Mouse (Mus musculus) erythroblast, adult 5-6 weeks (primary cell): Measurements from ENCODE around the gene Stoml2. TPM values are rescaled to one million over a fixed set of nuclear protein-coding genes. Genes with fewer than 3 reads are reported as not detected.
"Not testable (repeated sequence)": the region's sequence is repeated elsewhere in the genome, so short reads cannot be mapped to it uniquely, and the experiment has no call there.

ENCODE experiments used
- ATAC-seq: replicated peaks from 2 replicates; pipeline ENCODE4 v1.8.0; 2016; ENCODE audit warnings: moderate number of reproducible peaks, mild to moderate bottlenecking, moderate TSS enrichment, inconsistent platforms; ENCODE audit not compliant: poor library complexity, low FRiP score, severe bottlenecking
- total RNA-seq, 2 experiments: library from RNA; stranded (forward) in 1 of 2; stranded (reverse) in 1 of 2; fragments of 150-400 nt in 1 of 2; fragments of 200-764, 138-1000 nt in 1 of 2; gene quantifications; 2 replicates each; pipeline versions ENCODE4 v1.2.3 to v1.2.4; 2015 to 2017; ENCODE audit warnings: low replicate concordance in 2 of 2

Gene Stoml2
- total RNA-seq, 2 experiments from 2014 or later: 38.6 to 59.0 TPM

DNA sequence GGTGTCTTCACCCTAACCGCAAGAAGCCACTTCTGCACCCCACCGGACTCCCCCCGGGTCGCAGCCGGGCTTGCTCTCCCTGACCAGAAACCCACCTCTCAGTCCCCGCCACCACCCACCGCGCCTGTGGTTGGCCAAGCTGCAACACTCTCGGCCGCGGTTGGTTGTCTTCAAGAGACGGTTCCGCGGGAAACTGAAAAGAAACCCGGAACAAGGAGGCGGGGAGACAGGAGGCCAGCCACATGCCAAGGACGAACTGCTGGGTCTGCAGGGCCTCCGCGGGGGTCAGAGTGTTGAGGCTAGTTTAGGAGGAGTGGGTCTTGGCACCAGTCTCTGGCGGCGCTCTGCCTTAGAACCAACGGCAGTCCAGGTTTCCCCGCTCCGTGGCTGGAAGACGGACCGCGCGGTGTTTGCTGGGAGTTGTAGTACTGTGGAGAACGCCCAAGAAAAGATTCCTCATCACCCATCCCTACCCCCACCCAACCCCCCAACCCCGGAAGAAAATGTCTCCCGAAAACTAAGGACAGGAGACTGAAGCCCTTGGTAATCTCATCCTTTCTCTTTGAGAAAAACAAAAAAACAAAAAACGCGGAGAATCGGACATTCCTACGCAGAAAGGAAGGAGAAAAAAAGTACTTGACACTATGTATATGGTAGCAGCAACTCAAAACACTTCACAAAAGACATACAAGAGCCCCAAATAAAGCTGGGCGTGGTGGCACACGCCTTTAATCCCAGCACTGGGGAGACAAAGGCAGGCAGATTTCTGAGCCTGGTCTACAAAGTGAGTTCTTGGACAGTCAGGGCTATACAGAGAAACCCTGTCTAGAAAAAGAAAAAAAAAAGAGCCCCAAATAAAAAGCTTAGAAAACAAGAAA, 21.1 kb downstream of the Stoml2 start, which contains the start of gene Fancg:
Gene Fancg (minus strand): TSS at position 346 of the 878 bp plus-strand sequence.
- peak; percentile 89 for ATAC-seq

DNA sequence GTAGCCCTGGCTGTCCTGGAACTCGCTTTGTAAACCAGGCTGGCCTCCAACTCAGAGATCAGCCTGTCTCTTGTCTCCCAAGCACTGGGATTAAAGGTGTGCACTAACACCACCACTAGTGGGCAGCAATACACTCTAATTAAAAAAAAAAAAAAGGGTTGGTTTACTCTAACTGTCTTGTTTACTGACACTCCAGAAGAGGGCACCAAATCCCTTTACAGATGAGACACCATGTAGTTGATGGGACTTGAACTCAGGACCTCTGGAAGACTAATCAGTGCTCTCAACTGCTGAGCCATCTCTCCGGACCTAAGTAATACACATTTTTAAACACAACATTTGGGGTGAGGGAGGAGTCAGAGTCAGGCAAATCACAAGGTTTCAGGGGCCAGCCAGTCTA, 25.7 kb downstream of the Stoml2 start:
- peak; percentile 66 for ATAC-seq

DNA sequence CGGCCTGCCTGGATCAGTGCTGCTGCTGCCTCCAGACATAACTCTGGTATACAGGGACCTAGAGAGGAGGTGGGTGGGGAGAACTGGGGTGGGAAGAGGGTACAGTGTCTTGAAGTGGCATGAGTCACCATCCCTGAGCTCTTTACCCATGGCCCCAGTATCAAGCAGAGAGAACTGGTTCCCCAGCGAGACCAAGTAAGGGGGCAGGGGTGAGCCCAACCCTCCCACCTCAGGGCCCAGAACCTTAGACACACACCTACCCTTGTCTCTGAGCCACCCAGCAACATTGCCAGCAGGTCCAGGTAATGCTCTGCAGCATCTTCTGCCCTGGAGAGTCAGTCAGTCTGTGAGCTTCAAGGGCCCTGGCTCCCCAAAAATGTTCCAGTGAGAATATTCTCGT, 26.6 kb downstream of the Stoml2 start:
- ATAC-seq: no peak

DNA sequence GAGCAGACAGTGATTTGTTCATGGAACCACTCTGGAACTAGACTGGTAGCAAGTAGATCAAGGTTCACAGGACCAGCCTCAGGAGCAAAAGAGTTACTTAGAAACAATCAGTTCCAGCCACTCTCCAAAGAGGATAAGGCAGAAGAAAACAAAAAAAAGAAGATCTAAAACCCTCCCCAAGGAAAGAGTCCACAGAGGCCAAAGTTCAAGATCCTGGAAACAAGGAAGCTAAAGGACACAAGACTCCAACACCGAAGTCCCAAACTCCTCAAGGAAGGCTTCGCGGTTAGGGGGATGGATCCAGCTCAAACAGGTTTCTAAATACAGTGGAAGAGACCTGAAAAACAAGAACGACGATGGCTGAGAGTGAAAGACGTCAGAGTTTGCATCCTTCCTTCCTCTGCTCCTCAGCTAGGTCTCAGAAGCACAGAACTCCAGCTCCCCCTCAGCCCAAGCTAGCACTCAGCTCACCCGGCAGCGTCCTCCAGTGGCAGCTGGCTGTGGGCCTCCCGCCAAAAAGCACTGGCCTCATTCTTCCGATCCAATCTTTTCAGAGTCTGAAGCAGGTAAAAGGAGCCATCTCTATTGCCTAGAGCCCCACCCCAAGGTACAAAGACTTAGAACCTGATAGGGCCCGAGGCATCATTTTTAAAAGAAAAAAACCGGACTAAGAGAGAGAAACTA, 28.6 kb downstream of the Stoml2 start:
- no peak for ATAC-seq

GRCm38 (mm10) chr4:43001272-43001671, 30.2 kb downstream of the Stoml2 start:
- ATAC-seq: no peak

DNA sequence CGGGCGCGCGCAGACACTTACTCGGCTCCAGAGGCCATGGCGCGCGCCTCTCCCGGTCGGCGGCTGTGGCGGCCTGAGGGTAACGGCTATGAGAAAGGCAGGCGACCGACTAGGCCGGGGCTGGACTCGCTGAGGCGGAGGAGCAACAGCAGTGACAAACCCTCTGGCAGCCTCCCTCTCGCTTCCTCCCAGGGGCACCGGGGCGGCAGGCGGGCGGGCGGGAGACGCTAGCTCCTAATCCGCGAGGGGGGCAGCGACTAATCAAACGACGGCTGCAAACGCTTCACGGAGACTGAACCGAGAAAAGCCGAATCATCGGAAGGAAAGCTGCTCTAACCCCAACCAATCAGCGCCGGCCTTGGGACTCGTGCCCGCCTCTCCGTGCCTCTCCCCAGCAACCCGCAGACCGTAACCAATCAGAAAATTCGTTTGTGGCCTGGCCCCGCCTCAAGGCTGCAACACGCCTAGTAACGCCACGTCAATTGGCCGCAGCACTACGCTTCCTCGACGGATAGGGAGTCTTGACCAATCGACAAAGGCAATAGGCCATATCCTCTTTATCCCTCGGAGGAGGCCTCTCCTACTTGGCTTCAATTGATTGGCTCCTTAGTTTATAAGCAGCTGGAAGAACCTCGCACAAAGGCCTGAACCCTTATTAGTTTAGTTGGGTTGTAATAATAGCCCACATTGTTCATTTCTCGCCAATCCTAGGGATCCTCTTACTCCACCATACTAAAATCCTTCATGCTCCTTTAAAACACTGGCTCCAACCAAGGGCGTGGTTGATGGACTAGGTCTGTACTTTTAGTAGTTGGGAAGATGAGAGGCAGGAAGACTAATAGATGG, 31.1 kb downstream of the Stoml2 start, which contains the start of gene Vcp:
Gene Vcp (minus strand): TSS at position 367 of the 846 bp plus-strand sequence.
- ATAC-seq: peak; percentile 92

GRCm38 (mm10) chr4:42999451-43000140, 31.9 kb downstream of the Stoml2 start:
- peak; percentile 63 for ATAC-seq

DNA sequence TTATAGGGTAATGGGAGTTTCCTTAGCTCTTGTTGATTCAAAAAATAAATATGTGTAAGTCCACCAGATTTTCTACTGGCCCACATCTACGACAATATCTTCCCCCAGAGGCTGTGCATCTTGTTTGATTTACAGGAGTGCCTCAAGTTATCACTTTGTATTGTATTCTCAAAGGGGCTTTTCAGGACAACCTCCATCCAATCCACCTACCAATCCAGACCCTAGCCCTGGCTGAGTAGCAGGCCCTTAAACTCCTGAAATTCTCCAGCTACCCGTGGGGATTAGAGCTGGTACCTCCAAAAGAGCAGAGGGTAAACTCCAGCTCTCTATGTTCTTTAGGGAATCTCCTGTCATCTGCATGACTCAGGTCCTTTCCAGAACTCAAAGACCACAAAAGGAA, 33.5 kb downstream of the Stoml2 start:
- no peak for ATAC-seq

GRCm38 (mm10) chr4:42988296-42988695, 43.2 kb downstream of the Stoml2 start:
- ATAC-seq: 0 out of 2 replicates have a peak, but pooled peaks have one; percentile 53

DNA sequence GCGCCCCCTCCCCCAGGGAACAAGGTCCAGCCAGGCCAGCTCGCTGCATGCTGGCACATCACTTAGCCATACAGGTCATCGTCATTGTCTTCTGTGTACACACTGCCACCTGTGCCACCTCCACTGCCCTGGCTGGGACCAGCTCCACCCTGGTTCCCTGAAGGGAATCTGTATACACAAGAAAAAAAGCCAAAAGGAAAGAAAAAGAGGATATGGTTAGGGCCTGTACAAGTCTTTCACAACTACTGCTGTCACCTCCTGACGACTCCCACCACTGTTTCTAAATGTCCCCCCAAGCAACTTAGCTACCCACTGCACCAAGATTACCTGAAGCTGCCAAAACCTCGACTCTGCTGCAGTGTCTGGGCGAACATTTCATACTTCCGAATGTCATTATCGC, 51.0 kb downstream of the Stoml2 start:
- ATAC-seq: not testable (repeated sequence)

- 0 out of 2 replicates have a peak, but pooled peaks have one; percentile 49 for ATAC-seq
These were observed 53.4 kb downstream of the Stoml2 start for GRCm38 (mm10) chr4:42978062-42978461.

Other genes with a start within 250 kb of the Stoml2 start
- 3.8 and 4.0 TPM in 2 replicates for gene Fam205a1, start 177.8 kb downstream of the Stoml2 start, total RNA-seq (2015; ENCODE audit: low replicate concordance)
- gene Fam205a1, start 177.8 kb downstream of the Stoml2 start, total RNA-seq (2017; ENCODE audit: low replicate concordance): 1.8 and 2.6 TPM in 2 replicates
- gene Gm12394, start 174.9 kb downstream of the Stoml2 start, total RNA-seq (2015; ENCODE audit: low replicate concordance): not detected in 2 replicates
- gene Gm12394, start 174.9 kb downstream of the Stoml2 start, total RNA-seq (2017; ENCODE audit: low replicate concordance): not detected in 2 replicates
- not detected in 2 replicates for gene Fam205c, start 157.5 kb downstream of the Stoml2 start, total RNA-seq (2015; ENCODE audit: low replicate concordance)
- gene Fam205c, start 157.5 kb downstream of the Stoml2 start, total RNA-seq (2017; ENCODE audit: low replicate concordance): 0.56 TPM in 1 of 2 replicates, not detected in the other
- not detected in 2 replicates for gene Phf24, start 115.0 kb downstream of the Stoml2 start, total RNA-seq (2015; ENCODE audit: low replicate concordance)
- gene Phf24, start 115.0 kb downstream of the Stoml2 start, total RNA-seq (2017; ENCODE audit: low replicate concordance): 1.7 and 5.8 TPM in 2 replicates
- 7.9 TPM in 1 of 2 replicates, not detected in the other for gene Dnajb5, start 81.9 kb downstream of the Stoml2 start, total RNA-seq (2015; ENCODE audit: low replicate concordance)
- 0.14 TPM in 1 of 2 replicates, not detected in the other for gene Dnajb5, start 81.9 kb downstream of the Stoml2 start, total RNA-seq (2017; ENCODE audit: low replicate concordance)
- gene 1700022I11Rik, start 62.1 kb downstream of the Stoml2 start, total RNA-seq (2015; ENCODE audit: low replicate concordance): not detected in 2 replicates
- 5.3 TPM in 1 of 2 replicates, not detected in the other for gene 1700022I11Rik, start 62.1 kb downstream of the Stoml2 start, total RNA-seq (2017; ENCODE audit: low replicate concordance)
- 71.9 and 85.5 TPM in 2 replicates for gene Vcp, start 31.2 kb downstream of the Stoml2 start, total RNA-seq (2015; ENCODE audit: low replicate concordance)
- 149 and 153 TPM in 2 replicates for gene Vcp, start 31.2 kb downstream of the Stoml2 start, total RNA-seq (2017; ENCODE audit: low replicate concordance)
- gene Fancg, start 21.2 kb downstream of the Stoml2 start, total RNA-seq (2015; ENCODE audit: low replicate concordance): 1.7 and 8.6 TPM in 2 replicates
- gene Fancg, start 21.2 kb downstream of the Stoml2 start, total RNA-seq (2017; ENCODE audit: low replicate concordance): 11.8 and 17.6 TPM in 2 replicates
- 4.8 and 24.2 TPM in 2 replicates for gene Pigo, start 5.9 kb downstream of the Stoml2 start, total RNA-seq (2015; ENCODE audit: low replicate concordance)
- 8.8 and 10.2 TPM in 2 replicates for gene Pigo, start 5.9 kb downstream of the Stoml2 start, total RNA-seq (2017; ENCODE audit: low replicate concordance)
- 177 and 182 TPM in 2 replicates for gene Fam214b, start 14.5 kb upstream of the Stoml2 start, total RNA-seq (2015; ENCODE audit: low replicate concordance)
- gene Fam214b, start 14.5 kb upstream of the Stoml2 start, total RNA-seq (2017; ENCODE audit: low replicate concordance): 191 and 193 TPM in 2 replicates
- gene Unc13b, start 27.2 kb upstream of the Stoml2 start, total RNA-seq (2015; ENCODE audit: low replicate concordance): not detected in 2 replicates
- gene Unc13b, start 27.2 kb upstream of the Stoml2 start, total RNA-seq (2017; ENCODE audit: low replicate concordance): not detected in 2 replicates
- not detected in 2 replicates for gene Atp8b5, start 235.4 kb upstream of the Stoml2 start, total RNA-seq (2015; ENCODE audit: low replicate concordance)
- 2.0 TPM in 1 of 2 replicates, not detected in the other for gene Atp8b5, start 235.4 kb upstream of the Stoml2 start, total RNA-seq (2017; ENCODE audit: low replicate concordance)